Mouse (Mus musculus) C2C12 (cell line): ENCODE data around the gene Nxph4.

ENCODE experiments used
- CEBPB ChIP-seq: IDR thresholded peaks from one replicate; pipeline ENCODE4 v1.6.1; 2011; ENCODE audit warnings: low read depth, mild to moderate bottlenecking, control low read depth, moderate library complexity
- CTCF ChIP-seq: IDR thresholded peaks from one replicate; pipeline ENCODE4 v1.5.1; 2011; ENCODE audit not compliant: control insufficient read depth, insufficient read depth, insufficient read length
- FOSL1 ChIP-seq: IDR thresholded peaks from one replicate; pipeline ENCODE4 v1.8.0; 2011; ENCODE audit warnings: mild to moderate bottlenecking, low read length; ENCODE audit not compliant: poor library complexity, insufficient read depth, severe bottlenecking
- MAX ChIP-seq: IDR thresholded peaks from one replicate; pipeline ENCODE4 v1.6.1; 2011; ENCODE audit warnings: mild to moderate bottlenecking, control low read depth
- MYOD1 ChIP-seq: IDR thresholded peaks from one replicate; pipeline ENCODE4 v1.6.1; 2011; ENCODE audit warnings: low read depth; ENCODE audit not compliant: control insufficient read depth, insufficient read length
- MYOG ChIP-seq: IDR thresholded peaks from one replicate; pipeline ENCODE4 v1.6.1; 2011; ENCODE audit not compliant: control insufficient read depth, insufficient read length; ENCODE audit errors: extremely low read depth
- USF1 ChIP-seq: IDR thresholded peaks from one replicate; pipeline ENCODE4 v1.6.1; 2011; ENCODE audit warnings: low read depth, mild to moderate bottlenecking, control low read depth, moderate library complexity

GRCm38 (mm10) chr10:127511634-127512306, 22.6 kb downstream of the Nxph4 start:
- no peak for TF ChIP-seq FOSL1
- TF ChIP-seq CTCF, result no peak
- no peak for TF ChIP-seq USF1
- no peak for TF ChIP-seq CEBPB
- TF ChIP-seq MYOD1, result no peak
- no peak for TF ChIP-seq MAX
- TF ChIP-seq MYOG, result no peak
